Mouse (Mus musculus): Measurements from ENCODE around the gene Chic2. TPM values are rescaled to one million over a fixed set of nuclear protein-coding genes. Genes with fewer than 3 reads are reported as not detected.

The Chic2 gene
- polyA plus RNA-seq, 1 experiment = 16.6 TPM

GRCm38 (mm10) chr5:75066715-75067114, 22.1 kb upstream of the Chic2 start:
- TF ChIP-seq POLR2A (IDR thresholded peaks at IDR 0.05; ENCODE audit: borderline replicate concordance, insufficient read depth, low read length) (no peak), CTCF (IDR thresholded peaks at IDR 0.05; ENCODE audit: borderline replicate concordance, insufficient read depth, low read depth, low read length) (no peak)
- DNase-seq = no peak
- H3K4me3 ChIP-seq (replicated peaks; ENCODE audit: insufficient read depth, low read depth, low read length) = no peak overlapping the region
- peaks cover 2% of the 10 kb centered on the region; the same call in 1 of the 2 replicates for H3K27me3 ChIP-seq (ENCODE audit: control insufficient read depth, insufficient read depth, low read length)
- peaks cover 3% of the 10 kb centered on the region; the same call in 1 of the 2 replicates for H3K4me1 ChIP-seq (ENCODE audit: control insufficient read depth, insufficient read depth, low read length)
- no peak overlapping the region for H3K27ac ChIP-seq (ENCODE audit: insufficient read depth, low read length)
- WGBS = 6% methylated on average over 10 of the region's 10 CpGs

DNA sequence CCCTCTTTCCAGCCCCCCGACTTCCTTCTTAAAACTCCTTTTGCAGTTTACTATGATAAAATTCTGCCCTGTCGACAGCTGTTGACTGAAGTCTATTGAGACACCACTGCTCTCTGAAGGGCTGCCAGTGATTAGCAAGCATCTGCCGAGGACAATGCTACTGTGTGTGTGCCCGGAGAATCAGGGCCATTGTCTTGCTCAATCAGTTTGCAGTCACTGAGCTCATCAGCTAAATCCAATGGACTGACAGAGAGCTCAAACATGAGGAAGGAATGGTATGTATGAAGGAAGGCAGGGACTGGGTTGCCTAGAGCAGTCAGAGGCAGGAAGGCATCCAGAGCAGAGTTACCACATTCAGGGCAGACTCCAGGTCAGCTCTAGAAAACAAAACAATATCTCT, 18.6 kb upstream of the Chic2 start:
- Histone ChIP-seq H3K4me1 (ENCODE audit: control insufficient read depth, insufficient read depth, low read length) (peaks cover 3% of the 10 kb centered on the region; the same call in 1 of the 2 replicates), H3K4me3 (replicated peaks; ENCODE audit: insufficient read depth, low read depth, low read length) (no peak overlapping the region), H3K27ac (ENCODE audit: insufficient read depth, low read length) (no peak overlapping the region), H3K27me3 (ENCODE audit: control insufficient read depth, insufficient read depth, low read length) (no peaks in the 10 kb centered on the region)
- TF ChIP-seq CTCF (IDR thresholded peaks at IDR 0.05; ENCODE audit: borderline replicate concordance, insufficient read depth, low read depth, low read length) (no peak), POLR2A (IDR thresholded peaks at IDR 0.05; ENCODE audit: borderline replicate concordance, insufficient read depth, low read length) (no peak)
- no peak for DNase-seq
- WGBS = 29% methylated on average over 4 of the region's 4 CpGs

GRCm38 (mm10) chr5:75051109-75051508, 6.5 kb upstream of the Chic2 start:
- H3K27me3 ChIP-seq (ENCODE audit: control insufficient read depth, insufficient read depth, low read length) = no peaks in the 10 kb centered on the region; the same call in 1 of the 2 replicates
- TF ChIP-seq CTCF (IDR thresholded peaks at IDR 0.05; ENCODE audit: borderline replicate concordance, insufficient read depth, low read depth, low read length) (no peak), POLR2A (IDR thresholded peaks at IDR 0.05; ENCODE audit: borderline replicate concordance, insufficient read depth, low read length) (no peak)

DNA sequence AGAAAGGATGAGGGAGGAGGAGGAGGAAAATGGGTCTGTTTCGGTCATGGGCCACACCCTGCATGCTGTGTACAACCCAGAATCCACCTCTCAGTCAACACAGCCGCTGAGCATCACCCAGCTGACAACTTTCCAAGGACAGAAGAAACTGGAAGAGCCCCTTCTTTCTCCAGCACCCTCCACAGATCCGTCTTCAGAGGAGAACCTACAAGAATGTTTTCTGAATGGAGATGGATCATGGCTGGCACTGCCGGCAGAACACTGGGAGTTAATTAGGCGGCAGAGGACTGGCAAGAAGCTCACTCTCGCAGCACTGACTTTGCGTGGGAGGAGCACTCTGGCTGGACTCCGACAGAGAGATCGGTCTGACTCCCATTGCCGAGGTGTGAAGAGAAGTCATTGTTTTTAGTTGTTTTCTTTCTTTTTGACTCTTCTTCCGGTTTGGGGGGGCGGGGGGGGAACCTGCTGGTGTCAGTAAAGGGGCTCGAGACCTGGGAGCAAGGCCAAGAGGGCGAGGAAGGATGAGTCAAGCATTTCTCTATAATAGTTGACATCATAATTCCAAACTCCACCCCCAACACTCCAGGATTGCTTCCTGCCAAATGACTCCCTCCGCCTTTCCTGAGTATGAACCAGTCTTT, 2.2 kb upstream of the Chic2 start:
- 11% methylated on average over 15 of the region's 15 CpGs for WGBS

More at GRCm38 (mm10) chr5:75051109-75051508, 6.5 kb upstream of the Chic2 start:
- 78% methylated on average over 4 of the region's 4 CpGs for WGBS
- DNase-seq = no peak
- Histone ChIP-seq H3K27ac (ENCODE audit: insufficient read depth, low read length) (no peak overlapping the region), H3K4me3 (replicated peaks; ENCODE audit: insufficient read depth, low read depth, low read length) (no peak overlapping the region), H3K4me1 (ENCODE audit: control insufficient read depth, insufficient read depth, low read length) (peaks cover 3% of the 10 kb centered on the region)

GRCm38 (mm10) chr5:75045371-75045770, 797 bp upstream of the Chic2 start:
- peaks cover 7% of the 10 kb centered on the region for H3K4me1 ChIP-seq (ENCODE audit: control insufficient read depth, insufficient read depth, low read length)
- no peak for DNase-seq
- H3K27ac ChIP-seq (ENCODE audit: insufficient read depth, low read length) = no peak overlapping the region
- no peaks in the 10 kb centered on the region for H3K27me3 ChIP-seq (ENCODE audit: control insufficient read depth, insufficient read depth, low read length)
- 91% methylated on average over 7 of the region's 7 CpGs for WGBS
- TF ChIP-seq POLR2A (IDR thresholded peaks at IDR 0.05; ENCODE audit: borderline replicate concordance, insufficient read depth, low read length) (no peak), CTCF (IDR thresholded peaks at IDR 0.05; ENCODE audit: borderline replicate concordance, insufficient read depth, low read depth, low read length) (no peak)
- no peak overlapping the region for H3K4me3 ChIP-seq (replicated peaks; ENCODE audit: insufficient read depth, low read depth, low read length)

More for the DNA sequence above, 2.2 kb upstream of the Chic2 start:
- Histone ChIP-seq H3K27me3 (ENCODE audit: control insufficient read depth, insufficient read depth, low read length) (no peaks in the 10 kb centered on the region), H3K4me1 (ENCODE audit: control insufficient read depth, insufficient read depth, low read length) (peaks cover 7% of the 10 kb centered on the region), H3K4me3 (replicated peaks; ENCODE audit: insufficient read depth, low read depth, low read length) (peak overlapping the region; percentile 43), H3K27ac (ENCODE audit: insufficient read depth, low read length) (no peak overlapping the region)
- peak; percentile 35 to 62 for DNase-seq
- TF ChIP-seq CTCF (IDR thresholded peaks at IDR 0.05; ENCODE audit: borderline replicate concordance, insufficient read depth, low read depth, low read length) = no peak
- no peak for TF ChIP-seq POLR2A (IDR thresholded peaks at IDR 0.05; ENCODE audit: borderline replicate concordance, insufficient read depth, low read length)

DNA sequence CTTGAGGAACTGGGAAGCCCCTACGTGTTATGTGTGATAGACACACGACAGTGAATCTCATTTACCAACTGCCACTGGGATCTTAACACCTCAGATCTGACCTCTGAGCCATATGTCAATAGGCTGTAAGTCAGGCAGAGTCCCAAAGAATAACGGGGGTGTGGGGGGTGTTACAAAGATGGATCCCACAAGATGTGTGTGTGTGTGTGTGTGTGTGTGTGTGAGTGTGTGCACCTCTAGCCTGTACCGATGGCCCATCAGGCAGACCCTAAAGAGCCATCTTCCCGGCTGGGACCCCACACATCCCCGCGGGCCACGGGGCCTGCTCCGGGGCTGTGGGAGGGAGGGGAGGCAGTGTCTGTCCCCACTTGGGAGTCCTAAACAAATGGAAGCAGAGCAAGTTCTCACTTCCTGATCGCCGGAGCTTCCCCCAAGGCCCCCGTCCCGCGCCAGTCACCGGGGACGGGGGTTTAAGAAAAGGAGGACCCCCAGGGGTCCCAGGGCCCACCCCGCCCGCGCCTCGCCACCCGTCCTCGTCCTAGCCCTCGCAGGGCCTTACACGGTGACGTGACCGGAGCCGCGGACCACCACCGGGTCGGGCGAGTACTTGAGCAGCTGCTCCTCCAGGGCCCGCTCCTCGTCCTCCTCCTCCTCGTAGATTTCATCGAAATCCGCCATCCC, 813 bp downstream of the Chic2 start:
- Histone ChIP-seq H3K27ac (ENCODE audit: insufficient read depth, low read length) (peak overlapping the region; percentile 77), H3K4me3 (replicated peaks; ENCODE audit: insufficient read depth, low read depth, low read length) (peak overlapping the region; percentile 96), H3K27me3 (ENCODE audit: control insufficient read depth, insufficient read depth, low read length) (no peaks in the 10 kb centered on the region), H3K4me1 (ENCODE audit: control insufficient read depth, insufficient read depth, low read length) (peaks cover 7% of the 10 kb centered on the region)
- 1% methylated on average over 36 of the region's 36 CpGs for WGBS
- TF ChIP-seq CTCF (IDR thresholded peaks at IDR 0.05; ENCODE audit: borderline replicate concordance, insufficient read depth, low read depth, low read length) (no peak), POLR2A (IDR thresholded peaks at IDR 0.05; ENCODE audit: borderline replicate concordance, insufficient read depth, low read length) (no peak)
- DNase-seq = peak in 1 of 2 experiments; percentile 42

DNA sequence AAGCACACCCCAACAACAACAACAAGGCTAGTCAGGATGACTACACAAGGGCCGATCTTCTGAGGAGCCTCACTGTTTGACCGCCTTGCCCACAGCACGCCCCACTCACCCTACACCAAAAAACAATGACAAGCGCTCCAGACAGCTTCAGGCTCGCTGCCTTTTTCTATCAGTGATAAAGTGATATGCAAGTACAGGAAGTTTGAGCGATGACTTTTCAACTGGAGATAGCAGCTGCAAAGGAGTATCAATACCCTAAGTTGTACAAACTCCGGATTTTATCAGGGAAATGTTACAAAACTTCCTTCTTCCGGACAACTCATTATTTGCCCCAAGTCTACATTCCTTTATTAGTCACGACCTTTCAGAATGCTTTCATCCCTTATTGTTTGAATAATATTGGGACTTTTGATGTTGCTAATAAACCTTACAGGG, 1.5 kb downstream of the Chic2 start:
- Histone ChIP-seq H3K4me1 (ENCODE audit: control insufficient read depth, insufficient read depth, low read length) (peaks cover 7% of the 10 kb centered on the region), H3K27ac (ENCODE audit: insufficient read depth, low read length) (no peak overlapping the region), H3K4me3 (replicated peaks; ENCODE audit: insufficient read depth, low read depth, low read length) (peak overlapping the region; percentile 96), H3K27me3 (ENCODE audit: control insufficient read depth, insufficient read depth, low read length) (no peaks in the 10 kb centered on the region)
- WGBS = 28% methylated on average over 9 of the region's 9 CpGs
- TF ChIP-seq CTCF (IDR thresholded peaks at IDR 0.05; ENCODE audit: borderline replicate concordance, insufficient read depth, low read depth, low read length) = no peak
- no peak for TF ChIP-seq POLR2A (IDR thresholded peaks at IDR 0.05; ENCODE audit: borderline replicate concordance, insufficient read depth, low read length)
- no peak for DNase-seq

DNA sequence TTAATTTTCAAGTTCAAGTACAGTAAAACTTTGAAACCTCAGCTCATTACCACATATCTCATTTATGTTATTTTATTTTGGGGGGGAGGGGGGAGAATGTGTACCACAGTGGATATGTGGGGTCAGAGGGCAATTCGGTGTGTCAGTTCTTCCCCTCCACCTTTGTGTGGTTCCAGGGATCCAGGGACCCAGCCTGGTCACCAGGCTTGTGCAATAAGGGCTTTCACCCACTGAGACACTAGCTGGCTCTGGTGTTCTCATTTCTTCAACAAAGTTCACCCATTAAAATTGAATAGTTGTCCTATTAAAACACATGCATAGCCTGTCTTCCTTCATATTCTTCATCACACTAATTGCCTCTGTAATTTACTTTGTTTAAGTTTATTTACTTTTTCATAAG, 5.3 kb downstream of the Chic2 start:
- TF ChIP-seq POLR2A (IDR thresholded peaks at IDR 0.05; ENCODE audit: borderline replicate concordance, insufficient read depth, low read length) (no peak), CTCF (IDR thresholded peaks at IDR 0.05; ENCODE audit: borderline replicate concordance, insufficient read depth, low read depth, low read length) (no peak)
- no peaks in the 10 kb centered on the region for H3K27me3 ChIP-seq (ENCODE audit: control insufficient read depth, insufficient read depth, low read length)
- no peak for DNase-seq
- H3K4me3 ChIP-seq (replicated peaks; ENCODE audit: insufficient read depth, low read depth, low read length) = no peak overlapping the region
- peaks cover 4% of the 10 kb centered on the region; the same call in 1 of the 2 replicates for H3K4me1 ChIP-seq (ENCODE audit: control insufficient read depth, insufficient read depth, low read length)
- no peak overlapping the region for H3K27ac ChIP-seq (ENCODE audit: insufficient read depth, low read length)
- WGBS = 86% methylated on average over 1 of the region's 1 CpGs
